Mouse (Mus musculus): ENCODE data around the gene Exosc1.

DNA sequence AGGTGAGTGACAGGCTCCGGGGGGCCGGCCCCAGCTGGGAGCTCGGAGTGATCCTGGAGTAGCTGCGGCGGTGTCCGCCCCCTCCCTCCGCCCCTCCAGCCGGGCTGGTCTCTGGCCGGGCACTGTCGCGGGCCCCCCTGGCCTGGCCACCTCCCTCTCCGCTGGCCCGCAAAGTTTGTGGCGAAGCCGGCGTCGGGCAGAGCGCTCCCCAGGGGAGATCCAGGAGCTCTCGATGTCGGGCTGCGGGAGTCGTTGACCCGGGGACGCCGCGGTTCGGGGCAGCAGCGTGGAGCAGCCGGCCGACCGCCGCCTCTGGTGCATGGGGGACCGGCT is 48.3 kb upstream of the Exosc1 start, which contains the start of gene Ubtd1:
- TF ChIP-seq CTCF (IDR thresholded peaks at IDR 0.05; ENCODE audit: low read depth) (no peak), EP300 (IDR thresholded peaks at IDR 0.05; ENCODE audit: low read depth) (no peak)

Data from heart, postnatal 0 days (tissue).